Mouse (Mus musculus) liver, embryonic 14 days (tissue): ENCODE results near the gene A4gnt. TPM values are rescaled to one million over a fixed set of nuclear protein-coding genes. Genes with fewer than 3 reads are reported as not detected.

Experiments
- polyA plus RNA-seq: library from polyadenylated mRNA; depleted of rRNA; stranded (reverse); fragments of >200 nt; gene quantifications from 2 replicates; pipeline ENCODE4 v1.2.3, GENCODE M21; 2012; rRNA removed

A4gnt gene
- not detected in 2 replicates for polyA plus RNA-seq

GRCm38 (mm10) chr9:99612202-99612601, at the start of gene A4gnt:
TSS of gene A4gnt (plus strand) at chr9:99612502.

GRCm38 (mm10) chr9:99568347-99569070, 43.8 kb upstream of the A4gnt start, which contains the start of gene Armc8:
TSS of gene Armc8 (minus strand) at chr9:99568899.

GRCm38 (mm10) chr9:99575677-99576480, 36.4 kb upstream of the A4gnt start, which contains the start of gene Dbr1:
TSS of gene Dbr1 (plus strand) at chr9:99575799.

GRCm38 (mm10) chr9:99629281-99630011, 17.1 kb downstream of the A4gnt start, which contains the start of gene Dzip1l:
TSS of gene Dzip1l (plus strand) at chr9:99629496.

Other genes with a start within 250 kb of the A4gnt start
- gene Mras, start 175.1 kb upstream of the A4gnt start, polyA plus RNA-seq = 1.8 and 2.8 TPM in 2 replicates
- gene Nme9, start 161.0 kb upstream of the A4gnt start, polyA plus RNA-seq = 0.02 and 0.03 TPM in 2 replicates
- gene Armc8, start 43.6 kb upstream of the A4gnt start, polyA plus RNA-seq = 7.0 and 8.3 TPM in 2 replicates
- gene Dbr1, start 36.7 kb upstream of the A4gnt start, polyA plus RNA-seq = 11.3 and 12.2 TPM in 2 replicates
- 0.38 and 0.53 TPM in 2 replicates for gene Dzip1l, start 17.0 kb downstream of the A4gnt start, polyA plus RNA-seq
- gene Cldn18, start 104.8 kb downstream of the A4gnt start, polyA plus RNA-seq = 0.03 TPM in 1 of 2 replicates, not detected in the other